Comparison of ENCODE assay signal across 27 mouse cellular contexts in genomic region chr17:83295526-83296238, GRCm38 (mm10). TPM values are rescaled to one million over a fixed set of nuclear protein-coding genes. Genes with fewer than 3 reads are reported as not detected.
DNase-seq lines count a peak whose midpoint lies in the region; ATAC-seq lines count a peak whose summit lies in the region.
"Had no signal": no experiment of that assay in that cellular context is flagged by ENCODE, and none has a peak within 500 bp of the region (broad histone marks: within the 10 kb centered on the region; RNA-seq: fewer than 3 reads in every experiment).

No protein-coding gene starts in this region.

- H3K4me2 ChIP-seq in heart, embryonic 14.5 days (ENCODE audit: low read length) = peak overlapping the region; percentile 55
- no peak overlapping the region for H3K4me2 ChIP-seq in forebrain, embryonic 15.5 days (replicated peaks)
- H3K4me2 ChIP-seq: embryonic facial prominence, embryonic 13.5 days; forebrain, embryonic 12.5 days; hindbrain, embryonic 13.5 days; limb, embryonic 12.5 days; liver, embryonic 12.5 days; neural tube, embryonic 13.5 days had no signal

- H3K27me3 ChIP-seq in heart, embryonic 14.5 days (ENCODE audit: control insufficient read depth, insufficient read depth, low read length) = no peaks in the 10 kb centered on the region
- H3K27me3 ChIP-seq in forebrain, embryonic 15.5 days = no peaks in the 10 kb centered on the region
- H3K27me3 ChIP-seq: embryonic facial prominence, embryonic 13.5 days; forebrain, embryonic 12.5 days; hindbrain, embryonic 13.5 days; limb, embryonic 12.5 days; liver, embryonic 12.5 days; neural tube, embryonic 13.5 days had no signal

- peaks cover 8 to 10% of the 10 kb centered on the region in 2 experiments for H3K4me1 ChIP-seq in heart, embryonic 14.5 days (ENCODE audit: control insufficient read depth in 2 of 2, insufficient read depth in 2 of 2, low read length in 2 of 2)
- H3K4me1 ChIP-seq in forebrain, embryonic 15.5 days = no peaks in the 10 kb centered on the region
- H3K4me1 ChIP-seq: embryonic facial prominence, embryonic 13.5 days; forebrain, embryonic 12.5 days; hindbrain, embryonic 13.5 days; limb, embryonic 12.5 days; liver, embryonic 12.5 days; midbrain, embryonic 10.5 days; neural tube, embryonic 13.5 days had no signal

- H3K36me3 ChIP-seq in heart, embryonic 14.5 days (ENCODE audit: control insufficient read depth, insufficient read depth, low read length) = no peaks in the 10 kb centered on the region
- H3K36me3 ChIP-seq in forebrain, embryonic 15.5 days = no peaks in the 10 kb centered on the region
- H3K36me3 ChIP-seq: embryonic facial prominence, embryonic 13.5 days; forebrain, embryonic 12.5 days; hindbrain, embryonic 13.5 days; limb, embryonic 12.5 days; liver, embryonic 12.5 days; midbrain, embryonic 10.5 days; neural tube, embryonic 13.5 days had no signal

- ATAC-seq in heart, embryonic 14.5 days (ENCODE audit: insufficient number of reproducible peaks, insufficient read depth, low FRiP score, low read depth) = no peak
- no peak for ATAC-seq in forebrain, embryonic 15.5 days (replicated peaks)
- ATAC-seq: activated CD4-positive, CD25-positive, alpha-beta regulatory T cell, adult 4 months; liver, embryonic 12.5 days; midbrain, embryonic 16.5 days had no signal

- intact Hi-C loops in heart, postnatal 36 days (cut with DNase I) = no loop called here

- H3K9me3 ChIP-seq in heart, embryonic 14.5 days (ENCODE audit: control insufficient read depth, low read length) = no peaks in the 10 kb centered on the region
- no peaks in the 10 kb centered on the region for H3K9me3 ChIP-seq in forebrain, embryonic 15.5 days
- H3K9me3 ChIP-seq: embryonic facial prominence, embryonic 13.5 days; forebrain, embryonic 12.5 days; hindbrain, embryonic 13.5 days; limb, embryonic 12.5 days; liver, embryonic 12.5 days; midbrain, embryonic 10.5 days; neural tube, embryonic 13.5 days had no signal

- peak; percentile 39 for DNase-seq in heart, adult 11 months
- no peak for DNase-seq in heart, postnatal 36 days
- DNase-seq in heart, postnatal 4 days = no peak
- DNase-seq in kidney, postnatal 14 days = peak; percentile 42
- DNase-seq in kidney, postnatal 10 days = no peak
- peak; percentile 59 for DNase-seq in skeletal muscle tissue, adult 2 months (ENCODE audit: low read depth, low spot score)
- DNase-seq: cerebellum, adult 8-10 months; cerebellum, postnatal 36 days; embryo, embryonic 11 days; kidney, adult 8-10 months; layer of hippocampus, postnatal 36 days; lung, adult 18-20 months; lung, postnatal 10 days; thymus, postnatal 14 days had no signal

- peak overlapping the region; percentile 35 to 49; a peak in 2 of 4 replicates for H3K27ac ChIP-seq in heart, embryonic 14.5 days (replicated peaks in 1 of 2; ENCODE audit: control insufficient read depth in 1 of 2, insufficient read depth in 1 of 2, low read depth in 2 of 2, low read length in 2 of 2)
- no peak overlapping the region for H3K27ac ChIP-seq in forebrain, embryonic 15.5 days (replicated peaks)
- H3K27ac ChIP-seq: embryonic facial prominence, embryonic 13.5 days; forebrain, embryonic 12.5 days; hindbrain, embryonic 13.5 days; limb, embryonic 12.5 days; liver, embryonic 12.5 days; midbrain, embryonic 10.5 days; neural tube, embryonic 13.5 days had no signal

- 20% methylated on average over 13 of the region's 13 CpGs for WGBS in heart, embryonic 14.5 days
- WGBS in forebrain, embryonic 15.5 days = 86% methylated on average over 13 of the region's 13 CpGs

- peak overlapping the region in 1 of 2 experiments; percentile 7; a peak in 2 of 4 replicates for H3K4me3 ChIP-seq in heart, embryonic 14.5 days (ENCODE audit: control insufficient read depth in 1 of 2, insufficient read depth in 1 of 2, low read depth in 1 of 2, low read length in 2 of 2)
- H3K4me3 ChIP-seq in forebrain, embryonic 15.5 days = no peak overlapping the region
- H3K4me3 ChIP-seq: embryonic facial prominence, embryonic 13.5 days; erythroblast, embryonic 14.5 days; forebrain, embryonic 12.5 days; hindbrain, embryonic 13.5 days; limb, embryonic 12.5 days; liver, embryonic 12.5 days; midbrain, embryonic 10.5 days; myocyte; neural tube, embryonic 13.5 days had no signal

- peak overlapping the region; percentile 39; the same call in 1 of the 2 replicates for H3K9ac ChIP-seq in heart, embryonic 14.5 days (ENCODE audit: low read length)
- no peak overlapping the region for H3K9ac ChIP-seq in forebrain, embryonic 15.5 days (replicated peaks)
- H3K9ac ChIP-seq: embryonic facial prominence, embryonic 13.5 days; forebrain, embryonic 12.5 days; hindbrain, embryonic 13.5 days; limb, embryonic 12.5 days; liver, embryonic 12.5 days; neural tube, embryonic 13.5 days had no signal

RNA-seq across cellular contexts. Expression of gene Eml4, which starts 55.0 kb away (rescaled TPM):
- 1 to 10 TPM; 4.3 to 4.6 TPM for total RNA-seq in heart, postnatal 36 days (2021)
- polyA plus RNA-seq in heart, embryonic 14.5 days (2014; fragmentation: Nextera tagmentation; extraction: Ambion mirVana) = 16.9 and 20.7 TPM in 2 replicates
- total RNA-seq in heart, postnatal 4 days (2021) = 10 to 100 TPM; 17.5 to 18.1 TPM
- 34.6 and 34.8 TPM in 2 replicates for polyA plus RNA-seq in forebrain, embryonic 15.5 days (2015; fragmentation: Nextera tagmentation; extraction: Ambion mirVana)

Comparison
In these comparisons a context has a peak if more than half of its experiments do, and no peak if none do; other contexts are left out.
1. DNase-seq: peak in heart, adult 11 months (single experiment), kidney, postnatal 14 days (single experiment) and skeletal muscle tissue, adult 2 months (single experiment); none in heart, postnatal 36 days (0 of 2), heart, postnatal 4 days (single experiment) and kidney, postnatal 10 days (single experiment).